Mouse (Mus musculus): ENCODE results near the gene Atg101.

Atg101 gene

DNA sequence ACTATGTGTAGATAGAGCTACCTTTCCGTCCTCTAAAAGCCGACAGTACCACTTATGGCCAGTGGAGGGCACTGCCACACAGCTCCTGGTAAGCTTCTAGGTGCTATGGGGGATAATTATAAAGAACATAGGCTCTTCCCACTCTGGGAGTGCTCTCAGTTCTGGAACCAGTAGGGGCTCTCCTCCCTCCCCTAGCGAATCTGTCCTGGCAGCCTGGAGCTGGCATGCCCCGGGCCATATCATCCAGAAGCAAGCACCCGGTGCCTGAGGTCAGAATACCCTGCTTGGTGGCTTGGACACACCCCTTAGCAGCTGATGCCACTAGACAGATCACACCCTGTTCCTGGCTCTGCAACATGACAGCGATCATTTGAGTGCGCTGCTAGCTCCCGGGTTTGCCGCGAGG is 43.3 kb upstream of the Atg101 start:
- Histone ChIP-seq H3K9me3 (ENCODE audit: low read length) (peaks cover 8% of the 10 kb centered on the region), H3K27me3 (ENCODE audit: insufficient read depth, low read length) (0 out of 2 replicates have a peak, but pooled peaks cover 4% of the 10 kb centered on the region), H3K36me3 (ENCODE audit: insufficient read depth, low read length) (no peaks in the 10 kb centered on the region), H3K4me1 (replicated peaks; ENCODE audit: low read depth, low read length) (peaks cover 61% of the 10 kb centered on the region), H3K4me3 (replicated peaks; ENCODE audit: low read length) (no peak overlapping the region)
- no peak for TF ChIP-seq NANOG (IDR thresholded peaks at IDR 0.05; ENCODE audit: borderline replicate concordance, low read length)
- peak; percentile 95 for TF ChIP-seq CTCF (conservative IDR thresholded peaks at IDR 0.05; ENCODE audit: low read length)

DNA sequence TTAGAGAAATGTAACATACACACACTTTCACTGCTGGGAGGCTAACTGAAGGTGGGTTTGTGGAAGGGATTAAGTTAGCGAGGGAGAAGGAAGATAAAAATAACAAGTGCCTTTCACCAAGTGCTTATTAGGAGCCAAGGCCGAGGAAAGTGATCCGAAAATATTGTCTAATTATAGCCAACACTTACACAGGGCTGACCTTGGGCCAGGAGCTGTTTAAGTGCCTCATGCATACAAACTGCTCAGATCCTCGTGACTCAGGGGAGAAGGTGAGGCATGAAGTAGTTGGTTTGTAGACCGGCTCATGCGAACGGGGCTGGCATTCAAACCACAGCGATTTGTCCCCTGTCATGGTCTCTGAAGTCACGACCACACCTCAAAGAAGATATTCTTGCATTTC is 42.8 kb upstream of the Atg101 start:
- peaks cover 60% of the 10 kb centered on the region for H3K4me1 ChIP-seq (replicated peaks; ENCODE audit: low read depth, low read length)
- TF ChIP-seq NANOG (IDR thresholded peaks at IDR 0.05; ENCODE audit: borderline replicate concordance, low read length) (no peak), CTCF (conservative IDR thresholded peaks at IDR 0.05; ENCODE audit: low read length) (no peak), POU5F1 (IDR thresholded peaks at IDR 0.05; ENCODE audit: borderline replicate concordance, low read length) (no peak)
- 0 out of 2 replicates have a peak, but pooled peaks cover 4% of the 10 kb centered on the region for H3K27me3 ChIP-seq (ENCODE audit: insufficient read depth, low read length)
- H3K9me3 ChIP-seq (ENCODE audit: low read length), result peaks cover 5% of the 10 kb centered on the region
- no peaks in the 10 kb centered on the region for H3K36me3 ChIP-seq (ENCODE audit: insufficient read depth, low read length)
- no peak overlapping the region for H3K4me3 ChIP-seq (replicated peaks; ENCODE audit: low read length)

DNA sequence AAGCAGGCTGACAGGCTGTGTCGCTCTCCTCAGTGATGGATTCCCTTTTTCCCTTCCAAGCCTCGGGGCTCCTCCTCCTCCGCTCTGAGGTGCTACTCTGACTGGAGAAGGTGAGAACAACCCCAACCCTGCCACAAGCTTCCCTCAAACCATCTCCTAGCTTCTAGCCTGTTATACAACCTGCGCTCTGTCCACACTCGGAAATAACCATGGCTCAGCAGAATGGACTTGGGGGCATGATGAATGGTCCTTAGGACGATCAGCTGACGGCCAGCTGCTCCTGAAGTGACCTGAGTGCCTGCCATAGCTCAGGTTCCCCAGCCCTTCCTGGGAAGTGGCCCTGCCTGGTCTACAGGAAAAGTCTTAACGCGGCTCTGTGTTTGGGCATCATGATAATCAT is 42.2 kb upstream of the Atg101 start:
- H3K4me3 ChIP-seq (replicated peaks; ENCODE audit: low read length), result no peak overlapping the region
- TF ChIP-seq CTCF (conservative IDR thresholded peaks at IDR 0.05; ENCODE audit: low read length), result no peak
- no peak for TF ChIP-seq POU5F1 (IDR thresholded peaks at IDR 0.05; ENCODE audit: borderline replicate concordance, low read length)
- no peak for TF ChIP-seq NANOG (IDR thresholded peaks at IDR 0.05; ENCODE audit: borderline replicate concordance, low read length)
- 0 out of 2 replicates have a peak, but pooled peaks cover 4% of the 10 kb centered on the region for H3K27me3 ChIP-seq (ENCODE audit: insufficient read depth, low read length)

DNA sequence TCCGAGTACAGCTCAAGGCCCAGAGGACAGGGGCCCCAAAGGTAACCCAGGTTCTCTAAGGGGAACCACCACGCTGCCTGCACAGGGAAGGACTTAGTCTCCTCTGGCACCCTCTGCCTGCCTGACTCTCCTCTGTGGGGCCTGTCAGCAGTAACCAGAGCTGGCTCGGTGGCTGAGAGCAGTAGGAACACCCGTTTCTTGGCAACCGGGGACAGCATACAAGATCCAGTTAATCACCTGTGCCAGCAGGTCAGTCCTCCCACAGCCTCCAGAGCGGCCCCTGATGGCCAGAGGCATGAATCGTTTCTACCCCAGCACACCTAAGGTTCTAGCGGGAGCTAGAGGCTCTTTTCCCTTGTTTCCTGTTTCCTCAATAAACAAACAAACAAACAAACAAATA is 41.4 kb upstream of the Atg101 start:
- Histone ChIP-seq H3K27me3 (ENCODE audit: insufficient read depth, low read length) (0 out of 2 replicates have a peak, but pooled peaks cover 4% of the 10 kb centered on the region), H3K4me3 (replicated peaks; ENCODE audit: low read length) (0 out of 2 replicates have a peak overlapping the region, but pooled peaks have one; percentile 35), H3K36me3 (ENCODE audit: insufficient read depth, low read length) (no peaks in the 10 kb centered on the region), H3K9me3 (ENCODE audit: low read length) (no peaks in the 10 kb centered on the region), H3K4me1 (replicated peaks; ENCODE audit: low read depth, low read length) (peaks cover 62% of the 10 kb centered on the region)
- TF ChIP-seq CTCF (conservative IDR thresholded peaks at IDR 0.05; ENCODE audit: low read length), result peak; percentile 59
- TF ChIP-seq POU5F1 (IDR thresholded peaks at IDR 0.05; ENCODE audit: borderline replicate concordance, low read length), result no peak

More for the DNA sequence above, 42.2 kb upstream of the Atg101 start:
- Histone ChIP-seq H3K36me3 (ENCODE audit: insufficient read depth, low read length) (no peaks in the 10 kb centered on the region), H3K4me1 (replicated peaks; ENCODE audit: low read depth, low read length) (peaks cover 61% of the 10 kb centered on the region), H3K9me3 (ENCODE audit: low read length) (peaks cover under 1% of the 10 kb centered on the region; the same call in 1 of the 2 replicates)

DNA sequence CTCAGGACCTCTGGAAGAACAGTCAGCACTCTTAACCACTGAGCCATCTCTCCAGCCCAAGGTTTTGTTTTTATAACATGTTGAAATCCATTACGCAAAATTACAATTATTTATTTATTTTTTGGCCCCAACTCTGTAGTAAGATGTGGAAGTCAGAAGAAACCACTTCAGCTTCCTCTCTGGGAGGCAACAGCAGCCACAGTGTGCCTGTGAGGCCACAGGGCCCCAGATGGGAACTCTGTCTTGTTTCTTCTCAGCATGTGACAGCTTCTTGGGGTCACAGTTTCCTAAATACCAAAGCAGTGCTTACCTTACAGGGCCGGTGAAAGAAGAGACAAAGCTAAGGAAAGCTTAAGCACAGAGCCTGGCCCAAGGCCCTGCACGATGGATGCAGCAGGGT is 40.1 kb upstream of the Atg101 start:
- no peaks in the 10 kb centered on the region for H3K9me3 ChIP-seq (ENCODE audit: low read length)
- peaks cover 59% of the 10 kb centered on the region for H3K4me1 ChIP-seq (replicated peaks; ENCODE audit: low read depth, low read length)
- H3K4me3 ChIP-seq (replicated peaks; ENCODE audit: low read length), result no peak overlapping the region
- no peaks in the 10 kb centered on the region for H3K27me3 ChIP-seq (ENCODE audit: insufficient read depth, low read length)
- no peak for TF ChIP-seq POU5F1 (IDR thresholded peaks at IDR 0.05; ENCODE audit: borderline replicate concordance, low read length)
- no peak for TF ChIP-seq NANOG (IDR thresholded peaks at IDR 0.05; ENCODE audit: borderline replicate concordance, low read length)
- no peaks in the 10 kb centered on the region for H3K36me3 ChIP-seq (ENCODE audit: insufficient read depth, low read length)

DNA sequence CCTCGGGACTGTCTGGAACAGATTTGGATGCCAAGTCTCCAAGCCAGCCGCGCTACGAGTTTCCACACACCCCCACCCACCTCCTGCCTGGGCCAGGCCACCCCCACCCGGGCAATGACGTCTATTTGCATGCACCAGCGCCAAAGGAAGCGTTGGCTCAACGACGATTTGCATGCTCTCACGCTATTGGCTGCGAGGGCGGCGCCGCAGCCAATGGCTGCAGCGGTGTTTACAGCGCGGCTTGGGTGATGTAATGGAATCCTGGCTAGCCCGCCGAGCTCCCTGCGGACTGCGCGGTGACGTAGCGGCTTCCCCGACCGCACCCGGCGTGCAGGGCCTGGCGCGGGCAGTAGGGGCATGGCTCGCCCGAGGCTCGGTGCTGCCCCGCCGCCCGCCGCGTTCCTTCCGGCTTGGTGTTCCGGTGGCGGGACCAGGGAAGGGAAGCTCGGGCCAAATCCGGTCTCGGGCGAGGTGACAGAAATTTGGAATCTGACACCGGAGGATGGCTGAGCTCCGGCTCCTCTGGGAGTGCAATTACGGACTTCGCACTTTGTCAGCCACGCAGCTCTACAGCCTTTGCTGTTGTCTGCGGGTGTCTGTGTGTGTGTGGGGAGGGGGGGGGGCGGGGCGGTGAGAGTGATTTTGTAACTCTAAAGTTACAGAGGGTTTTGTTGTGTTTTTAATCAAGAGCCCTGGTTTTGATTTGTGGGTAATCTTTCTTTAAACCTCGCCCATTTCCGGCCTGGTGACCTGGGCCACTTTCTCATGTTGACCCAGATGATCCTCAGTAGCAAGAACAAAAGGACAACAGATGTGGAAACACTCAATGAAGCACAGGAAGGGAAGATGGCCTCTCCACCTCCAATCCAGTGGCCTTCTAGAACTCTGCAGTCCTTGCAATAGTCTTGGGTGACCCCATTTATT is 37.6 kb upstream of the Atg101 start:
- no peak for TF ChIP-seq NANOG (IDR thresholded peaks at IDR 0.05; ENCODE audit: borderline replicate concordance, low read length)
- no peak for TF ChIP-seq CTCF (conservative IDR thresholded peaks at IDR 0.05; ENCODE audit: low read length)
- no peak for TF ChIP-seq POU5F1 (IDR thresholded peaks at IDR 0.05; ENCODE audit: borderline replicate concordance, low read length)
- Histone ChIP-seq H3K4me3 (replicated peaks; ENCODE audit: low read length) (peak overlapping the region; percentile 73), H3K36me3 (ENCODE audit: insufficient read depth, low read length) (no peaks in the 10 kb centered on the region), H3K4me1 (replicated peaks; ENCODE audit: low read depth, low read length) (peaks cover 51% of the 10 kb centered on the region), H3K9me3 (ENCODE audit: low read length) (no peaks in the 10 kb centered on the region), H3K27me3 (ENCODE audit: insufficient read depth, low read length) (no peaks in the 10 kb centered on the region)

DNA sequence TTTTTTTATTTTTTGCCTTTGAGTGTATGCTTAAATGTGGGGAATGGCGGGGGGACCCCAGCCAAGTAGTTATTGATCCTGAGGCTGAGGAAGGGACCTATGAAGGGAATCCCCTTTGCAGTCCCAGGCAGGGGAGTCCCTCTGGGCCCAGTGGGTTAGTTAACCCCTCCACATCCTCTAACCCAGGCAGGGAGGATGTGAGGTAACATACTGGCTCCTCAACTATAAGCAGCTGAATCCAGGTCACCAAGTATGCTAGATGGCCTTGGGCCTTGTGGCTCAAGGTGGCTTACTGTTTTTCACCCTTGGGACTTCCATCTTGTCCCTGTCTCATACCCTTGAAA is 36.9 kb upstream of the Atg101 start:
- Histone ChIP-seq H3K4me3 (replicated peaks; ENCODE audit: low read length) (0 out of 2 replicates have a peak overlapping the region, but pooled peaks have one; percentile 73), H3K9me3 (ENCODE audit: low read length) (no peaks in the 10 kb centered on the region), H3K27me3 (ENCODE audit: insufficient read depth, low read length) (no peaks in the 10 kb centered on the region), H3K4me1 (replicated peaks; ENCODE audit: low read depth, low read length) (peaks cover 45% of the 10 kb centered on the region), H3K36me3 (ENCODE audit: insufficient read depth, low read length) (no peaks in the 10 kb centered on the region)
- TF ChIP-seq CTCF (conservative IDR thresholded peaks at IDR 0.05; ENCODE audit: low read length) (no peak), NANOG (IDR thresholded peaks at IDR 0.05; ENCODE audit: borderline replicate concordance, low read length) (no peak), POU5F1 (IDR thresholded peaks at IDR 0.05; ENCODE audit: borderline replicate concordance, low read length) (no peak)

DNA sequence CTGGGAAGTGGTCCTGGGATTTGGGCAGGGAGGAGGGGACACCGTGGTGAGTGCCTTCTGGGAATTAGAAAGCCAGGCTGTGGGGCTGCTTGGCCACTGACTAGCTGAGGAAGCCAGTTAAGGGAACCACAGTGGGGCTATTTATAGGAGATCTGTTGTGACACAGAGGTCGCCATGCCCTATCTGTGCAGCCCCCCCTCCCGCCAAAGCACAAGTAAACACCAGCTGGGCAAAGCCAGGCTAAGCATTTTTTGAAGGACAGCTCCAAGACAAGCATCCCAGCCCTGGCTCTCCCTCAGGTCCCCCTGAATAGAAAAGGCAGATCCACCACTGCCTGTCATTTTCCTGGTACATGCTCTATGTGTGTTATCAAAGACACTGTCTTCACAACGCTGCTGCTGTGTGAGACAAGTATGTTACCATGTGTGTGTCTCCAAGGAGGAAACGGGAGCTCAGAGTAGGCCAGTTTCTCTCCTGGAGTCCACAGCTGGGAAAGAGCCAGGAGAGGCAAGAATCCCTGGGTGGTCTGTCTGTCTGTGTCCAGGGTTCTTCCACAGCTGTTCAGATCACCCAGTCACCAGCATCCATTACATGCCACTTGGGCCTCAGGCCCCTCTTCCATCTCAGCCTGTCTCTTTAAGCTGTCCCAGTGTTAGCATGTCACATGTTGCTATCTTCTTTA is 35.9 kb upstream of the Atg101 start:
- Histone ChIP-seq H3K27me3 (ENCODE audit: insufficient read depth, low read length) (no peaks in the 10 kb centered on the region), H3K9me3 (ENCODE audit: low read length) (no peaks in the 10 kb centered on the region), H3K4me1 (replicated peaks; ENCODE audit: low read depth, low read length) (peaks cover 45% of the 10 kb centered on the region), H3K36me3 (ENCODE audit: insufficient read depth, low read length) (no peaks in the 10 kb centered on the region), H3K4me3 (replicated peaks; ENCODE audit: low read length) (no peak overlapping the region)
- TF ChIP-seq POU5F1 (IDR thresholded peaks at IDR 0.05; ENCODE audit: borderline replicate concordance, low read length) (no peak), NANOG (IDR thresholded peaks at IDR 0.05; ENCODE audit: borderline replicate concordance, low read length) (no peak), CTCF (conservative IDR thresholded peaks at IDR 0.05; ENCODE audit: low read length) (no peak)
